Mouse (Mus musculus): ENCODE data around the gene Arhgap33.

GRCm38 (mm10) chr7:30567555-30567954 is 32.7 kb upstream of the Arhgap33 start:
- TF ChIP-seq EP300 (IDR thresholded peaks at IDR 0.05; ENCODE audit: insufficient read depth, low read depth, low read length), result no peak
- TF ChIP-seq CTCF (IDR thresholded peaks at IDR 0.05), result no peak
- TF ChIP-seq POLR2A (IDR thresholded peaks at IDR 0.05; ENCODE audit: insufficient read depth, low read depth, low read length), result no peak

Data from heart, adult 2 months (tissue).